Mouse (Mus musculus) megakaryocyte, adult 5-6 weeks (primary cell): ENCODE results near the gene Gm21954. TPM values are rescaled to one million over a fixed set of nuclear protein-coding genes. Genes with fewer than 3 reads are reported as not detected.

Experiments used
- ATAC-seq: 2 replicates; pipeline ENCODE4 v1.8.0; 2016; ENCODE audit warnings: mild to moderate bottlenecking, inconsistent platforms; ENCODE audit not compliant: poor library complexity, severe bottlenecking
- total RNA-seq, 2 experiments: library from RNA; stranded (forward) in 1 of 2; stranded (reverse) in 1 of 2; fragments of 153-499, 151-499 nt in 1 of 2; fragments of 221-1000, 200-1000 nt in 1 of 2; gene quantifications; 2 replicates each; pipeline versions ENCODE4 v1.2.3 to v1.2.4; 2015 to 2017

Gm21954 gene
- total RNA-seq, 2 experiments from 2014 or later: not detected

- ATAC-seq: no peak
These were observed 51.5 kb downstream of the Gm21954 start for GRCm38 (mm10) chr3:55420436-55421083.

GRCm38 (mm10) chr3:55419334-55419733 is 52.7 kb downstream of the Gm21954 start:
- ATAC-seq: no peak

GRCm38 (mm10) chr3:55418845-55419244 is 53.2 kb downstream of the Gm21954 start:
- ATAC-seq: no peak

GRCm38 (mm10) chr3:55415527-55415950 is 56.5 kb downstream of the Gm21954 start:
- no peak for ATAC-seq

Other genes with a start within 250 kb of the Gm21954 start
- not detected in 2 replicates for gene Dclk1, start 229.8 kb downstream of the Gm21954 start, total RNA-seq (2015)
- gene Dclk1, start 229.8 kb downstream of the Gm21954 start, total RNA-seq (2017): not detected in 2 replicates